Mouse (Mus musculus): Measurements from ENCODE around the gene Tvp23a. TPM values are rescaled to one million over a fixed set of nuclear protein-coding genes. Genes with fewer than 3 reads are reported as not detected.

The Tvp23a gene
- total RNA-seq, 4 experiments from 2014 or later = 1.5 to 3.6 (median 3.2) TPM

DNA sequence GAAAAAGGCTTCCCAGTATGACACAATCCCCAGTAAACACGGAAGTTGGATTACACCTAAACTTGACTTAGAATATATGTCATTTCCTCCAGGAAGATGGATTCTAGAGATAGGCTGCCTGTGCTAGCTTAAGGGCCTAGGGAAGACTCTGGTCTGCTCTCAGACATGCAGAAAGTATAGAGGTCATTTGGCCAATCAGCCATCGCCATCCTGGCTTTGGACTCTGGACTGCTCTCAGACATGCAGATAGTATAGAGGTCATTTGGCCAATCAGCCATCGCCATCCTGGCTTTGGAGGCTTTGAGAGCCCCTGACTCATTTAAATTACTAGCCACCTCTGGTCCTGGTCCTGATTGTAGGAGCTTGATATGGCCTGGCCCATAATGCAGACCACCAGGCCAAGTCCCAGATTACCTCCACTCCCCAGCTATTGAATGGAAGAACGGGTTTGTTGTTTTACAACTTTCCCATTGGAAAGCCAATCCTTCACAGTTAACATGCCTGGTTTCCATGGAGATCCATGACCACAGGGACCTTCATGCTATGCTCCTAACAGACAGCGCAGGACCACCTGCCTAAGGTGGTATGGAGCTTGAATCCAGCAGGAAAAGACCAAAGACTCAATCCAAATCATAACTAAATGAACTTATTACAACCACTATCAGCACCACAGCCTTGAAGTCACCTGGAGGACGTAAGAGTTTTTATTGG lies 6.9 kb upstream of the Tvp23a start:
- no peak for DNase-seq

DNA sequence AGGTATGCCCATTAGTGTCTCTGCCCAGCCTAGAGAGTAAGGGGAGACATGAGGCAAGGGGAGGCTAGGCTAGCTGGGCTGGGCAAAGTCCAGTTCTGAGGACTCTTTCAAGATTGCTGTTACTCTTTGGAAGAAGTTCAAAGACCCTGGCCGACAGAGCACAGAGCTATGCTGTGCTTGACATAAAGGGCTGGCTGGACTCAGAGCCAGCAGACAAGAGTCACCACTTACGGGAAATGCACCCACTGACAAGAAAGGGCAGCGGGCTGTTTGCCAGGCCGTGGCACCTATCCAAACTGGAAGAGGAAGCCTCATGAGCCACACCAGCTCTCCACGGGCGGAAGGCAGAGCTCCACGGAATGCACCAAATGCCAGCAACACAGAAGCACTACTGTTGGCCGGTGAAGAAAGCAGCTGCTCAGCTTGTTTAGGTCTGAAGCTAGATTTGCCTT lies 5.3 kb upstream of the Tvp23a start:
- DNase-seq = peak; percentile 87

DNA sequence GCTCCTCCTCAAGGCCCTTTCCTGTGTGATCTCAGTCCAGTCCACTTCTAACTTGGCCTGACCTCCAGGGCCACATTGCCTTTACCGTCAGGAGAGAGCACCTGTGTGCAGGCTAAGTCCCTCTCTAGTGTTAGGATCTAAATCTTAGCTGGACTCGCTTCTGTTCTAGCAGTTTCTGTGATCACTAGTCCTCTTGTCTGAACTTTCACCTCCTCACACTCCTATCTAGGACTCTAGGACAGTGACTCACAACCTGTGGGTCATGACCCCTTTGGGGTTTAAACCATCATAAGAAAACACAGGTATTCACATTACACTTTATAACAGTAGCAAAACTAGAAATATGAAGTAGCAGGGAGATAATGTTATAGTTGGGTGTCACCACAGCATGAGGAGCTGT lies 4.7 kb upstream of the Tvp23a start:
- DNase-seq = no peak

DNA sequence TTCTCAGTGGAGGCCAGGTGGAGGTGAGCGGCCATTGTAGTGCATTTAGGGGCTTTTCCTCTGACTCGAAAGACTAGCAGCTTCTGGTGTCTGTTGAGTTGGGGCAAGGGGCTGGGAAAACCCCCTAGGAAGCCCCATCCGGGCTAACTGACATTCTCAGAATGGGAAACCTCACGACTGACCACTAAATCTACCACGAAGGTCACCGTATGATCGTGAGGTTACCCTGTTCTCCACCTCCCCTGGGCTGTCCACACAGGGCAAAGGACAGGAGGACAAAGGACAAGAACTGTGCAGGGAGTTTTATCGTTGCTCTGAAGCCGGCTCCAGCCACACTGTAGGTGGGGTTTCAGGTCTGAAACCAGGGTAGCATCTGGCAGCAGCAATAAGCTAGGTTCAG lies 1.8 kb upstream of the Tvp23a start:
- DNase-seq = no peak

DNA sequence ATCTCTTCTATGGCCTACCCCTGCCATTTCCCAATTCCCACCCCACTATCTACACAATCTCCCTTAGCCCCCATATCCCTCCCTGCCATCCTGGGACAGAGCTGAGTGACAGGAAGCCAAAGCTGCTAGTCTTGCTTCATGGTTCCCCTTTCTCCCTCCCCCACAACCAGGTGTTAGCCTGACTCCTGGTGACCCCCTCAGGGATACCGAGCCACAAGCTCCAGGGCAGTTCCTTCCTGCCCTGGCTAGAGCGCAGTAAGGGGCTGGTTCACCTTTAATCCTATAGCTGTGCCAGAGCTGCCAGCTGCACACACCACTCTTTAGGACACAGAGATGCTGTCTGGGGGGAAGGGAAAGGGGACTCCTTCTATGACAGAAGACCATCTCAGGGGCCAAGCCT lies 619 bp upstream of the Tvp23a start:
- DNase-seq = no peak

DNA sequence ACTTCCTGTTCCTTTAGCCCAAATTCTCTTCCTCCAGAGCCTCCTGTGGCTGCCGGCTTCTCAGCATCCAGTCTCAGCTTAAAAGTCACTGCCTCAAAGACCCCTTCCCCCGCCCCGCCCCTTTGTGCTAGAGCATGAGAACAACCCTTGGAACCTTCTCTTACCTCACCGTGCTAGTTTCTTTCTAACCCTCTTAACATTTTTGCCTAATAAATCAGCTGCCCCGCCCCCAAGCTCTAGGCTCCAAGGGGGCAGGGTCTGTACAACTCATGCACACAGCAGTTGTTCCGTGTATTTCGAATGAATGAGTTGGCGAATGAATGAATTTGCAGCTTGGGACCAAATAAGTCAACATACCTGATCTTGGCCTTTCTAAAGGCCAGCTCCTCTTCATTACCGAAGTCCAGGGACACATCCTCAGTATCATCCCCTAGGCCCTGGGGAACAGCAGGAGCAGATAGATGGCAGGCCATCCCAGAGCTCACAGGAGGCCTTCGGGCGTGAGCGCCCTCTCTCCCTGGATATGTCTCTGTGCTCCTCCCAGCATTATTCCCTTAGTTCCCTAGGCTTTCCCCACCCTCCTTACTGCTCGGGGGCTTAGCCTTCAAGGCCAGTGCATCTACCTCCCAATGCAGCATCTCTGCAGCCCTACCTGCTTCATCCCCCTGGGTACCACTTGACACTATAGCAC lies 444 bp downstream of the Tvp23a start:
- DNase-seq = no peak

DNA sequence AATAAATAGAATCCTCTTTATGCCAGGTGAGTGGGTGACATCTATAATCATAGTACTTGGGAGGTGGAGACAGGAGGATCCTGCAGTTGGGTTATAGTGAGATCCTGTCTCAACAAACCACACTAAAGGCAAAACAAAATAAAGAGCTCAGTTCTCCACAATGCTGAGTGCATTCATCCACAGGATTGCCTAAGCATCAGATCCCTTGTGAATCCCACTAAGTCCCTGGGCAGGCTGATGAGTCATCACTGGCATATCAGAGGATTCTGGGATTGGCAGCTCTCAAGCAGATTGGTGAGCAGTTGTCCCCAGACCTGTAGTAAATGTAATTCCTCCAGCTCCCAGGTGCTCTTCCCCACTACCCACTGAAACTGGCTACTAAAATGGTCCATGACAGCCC lies 3.4 kb downstream of the Tvp23a start:
- no peak for DNase-seq

DNA sequence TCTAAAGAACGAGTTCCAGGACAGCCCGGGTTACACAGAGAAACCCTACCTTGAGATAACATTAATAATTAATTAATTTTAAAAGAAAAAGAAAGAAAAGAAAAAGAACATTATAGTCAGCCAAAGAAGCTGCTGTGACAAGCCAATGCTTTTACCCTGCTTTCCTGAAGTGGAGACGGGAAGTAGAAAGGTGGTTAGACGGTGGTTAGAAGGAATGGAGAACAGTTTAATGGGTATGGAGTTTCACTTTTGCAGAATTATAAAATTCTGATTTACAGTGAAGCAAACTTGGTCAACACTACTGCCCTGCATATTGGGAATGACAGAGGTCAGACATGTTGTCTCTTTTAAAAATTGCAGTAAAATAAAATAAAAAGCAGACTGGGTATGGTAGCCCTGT lies 5.4 kb downstream of the Tvp23a start:
- no peak for DNase-seq

DNA sequence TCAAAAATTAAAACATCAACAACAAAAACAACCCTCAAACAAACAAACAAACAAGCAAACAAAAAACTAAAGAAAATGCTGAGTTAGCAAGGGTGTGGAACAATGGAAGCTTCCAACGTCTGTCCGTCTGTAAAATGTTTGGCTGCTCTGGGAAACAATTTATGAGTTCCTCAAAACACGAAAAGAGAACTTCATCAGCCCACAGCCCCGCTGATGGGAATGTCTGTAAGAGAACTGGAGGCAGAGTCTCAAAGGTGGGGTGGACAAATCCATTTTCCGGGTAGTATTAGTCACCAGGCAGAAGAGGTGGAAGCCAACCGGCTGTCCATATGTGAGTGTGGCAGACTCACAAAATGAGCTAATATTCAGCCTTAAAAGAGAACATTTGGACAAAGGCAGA lies 5.8 kb downstream of the Tvp23a start:
- DNase-seq = no peak

DNA sequence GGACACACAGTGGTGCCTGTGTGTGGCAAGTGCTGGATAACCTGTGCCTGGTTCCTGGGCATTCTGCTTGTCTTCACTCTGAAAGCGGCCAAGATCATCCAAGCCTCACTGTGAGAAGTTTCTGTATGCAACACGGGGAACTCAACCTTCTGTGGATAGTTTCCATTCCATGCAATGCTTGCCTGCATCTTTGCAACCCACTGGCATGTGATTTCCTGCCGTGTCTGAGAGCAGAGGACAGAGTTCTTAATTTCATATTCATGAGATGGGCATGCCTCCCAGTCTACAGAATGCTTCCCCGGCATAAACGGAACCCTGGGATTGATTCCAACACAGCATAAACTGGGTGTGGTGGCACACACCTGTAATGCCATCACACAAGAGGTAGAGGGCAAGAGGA lies 9.1 kb downstream of the Tvp23a start:
- DNase-seq = no peak

DNA sequence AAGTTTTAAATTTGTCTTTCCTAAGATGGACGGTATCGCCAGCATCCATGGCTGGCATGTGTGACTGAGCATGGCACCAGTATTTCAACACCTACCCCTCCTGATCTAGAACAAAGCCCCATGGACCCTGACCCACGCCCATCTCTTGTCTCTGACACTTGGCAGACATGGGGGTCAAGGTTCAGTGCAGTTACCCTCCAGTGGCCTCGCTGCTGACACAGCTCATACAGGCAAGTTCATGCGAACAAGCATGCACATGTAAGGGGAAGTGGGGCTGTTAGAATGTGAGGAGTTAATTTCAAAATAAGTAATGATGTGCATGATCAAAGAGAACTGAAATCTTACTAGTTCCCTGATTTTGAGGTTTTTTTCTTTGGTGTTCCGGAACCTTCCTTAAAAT lies 11.0 kb downstream of the Tvp23a start:
- DNase-seq = no peak

DNA sequence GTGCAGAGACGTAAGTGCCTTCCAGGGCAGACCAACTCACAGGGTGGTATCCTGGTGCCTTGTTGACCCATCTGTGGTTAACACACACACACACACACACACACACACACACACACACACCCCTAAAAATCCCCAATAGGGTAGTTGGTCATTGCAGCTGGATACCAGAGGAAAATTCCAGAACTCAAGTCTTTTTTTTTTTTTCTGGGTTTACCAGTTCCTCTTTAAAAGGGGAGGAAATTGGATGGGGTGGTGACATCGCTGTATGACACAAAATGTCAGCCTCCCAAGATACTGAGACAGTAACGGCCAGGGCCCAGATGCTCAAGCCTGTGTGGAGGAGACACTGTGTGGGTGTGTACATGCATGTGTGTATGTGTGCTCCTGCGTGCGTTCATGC lies 13.8 kb downstream of the Tvp23a start:
- no peak for DNase-seq

DNA sequence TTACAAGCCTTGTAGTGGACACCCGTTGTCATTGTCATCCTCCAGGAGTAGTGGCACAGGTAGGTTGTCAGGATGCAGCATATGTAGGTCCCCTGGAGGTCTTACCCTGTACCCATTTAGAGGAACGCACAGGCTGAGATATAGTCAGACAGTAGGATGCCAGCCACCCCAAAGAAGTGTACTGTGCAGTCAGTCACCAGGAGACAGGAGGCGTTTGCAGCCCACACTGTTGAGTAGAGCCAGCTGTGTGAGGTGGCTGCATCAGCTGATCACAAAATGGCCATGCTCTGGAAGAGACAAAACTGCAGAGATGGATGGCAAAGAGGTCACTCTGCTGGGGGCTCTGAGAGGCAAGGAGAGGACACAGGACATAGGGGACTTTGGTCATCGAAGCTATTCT lies 14.8 kb downstream of the Tvp23a start:
- DNase-seq = no peak

DNA sequence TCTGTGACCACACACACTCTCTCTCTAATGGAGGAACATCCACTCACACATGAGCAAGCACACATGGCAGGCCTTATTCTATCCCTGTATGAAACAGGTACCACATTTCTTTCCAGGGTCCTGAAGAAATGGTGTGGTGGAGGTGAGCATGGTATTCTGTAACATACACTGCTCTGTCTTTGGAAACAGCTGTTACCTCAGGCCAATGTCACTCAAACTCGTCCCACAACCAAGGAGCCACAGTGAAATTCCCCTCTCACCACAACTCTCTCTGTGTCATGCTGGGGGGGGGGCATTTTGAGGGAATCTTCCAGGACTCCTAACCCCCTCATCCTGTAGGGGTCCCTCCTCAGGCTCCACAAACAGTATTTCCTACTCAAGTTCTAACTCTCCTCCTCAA lies 15.3 kb downstream of the Tvp23a start:
- DNase-seq = no peak

DNA sequence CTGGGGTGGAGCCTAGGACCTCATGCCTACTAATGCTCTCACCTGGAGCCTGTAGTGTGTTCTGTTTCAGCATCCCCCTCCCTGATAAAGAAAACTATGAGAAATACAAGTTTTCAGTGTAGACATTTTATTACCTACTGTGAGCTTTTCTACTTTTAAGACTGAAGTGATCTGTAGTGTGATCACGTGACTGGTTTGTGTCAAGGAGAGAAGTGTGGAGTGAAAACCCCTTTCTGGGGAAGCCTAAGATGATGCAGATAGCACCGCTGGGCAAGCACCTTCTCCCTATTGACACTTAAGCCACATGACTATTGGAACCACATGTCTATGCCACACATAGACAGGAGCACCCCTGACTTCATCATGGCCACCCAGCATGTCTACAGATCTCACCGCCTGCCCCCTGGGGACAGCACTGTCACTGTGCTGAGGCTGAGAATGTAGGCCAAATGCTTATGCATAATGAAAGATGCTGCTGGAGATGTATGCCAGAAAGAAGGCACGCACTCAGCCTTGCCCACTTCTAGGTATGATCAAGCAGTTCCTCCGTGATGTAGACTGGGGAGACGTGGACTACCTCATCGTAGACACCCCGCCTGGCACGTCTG lies 26.6 kb downstream of the Tvp23a start:
- DNase-seq = no peak

DNA sequence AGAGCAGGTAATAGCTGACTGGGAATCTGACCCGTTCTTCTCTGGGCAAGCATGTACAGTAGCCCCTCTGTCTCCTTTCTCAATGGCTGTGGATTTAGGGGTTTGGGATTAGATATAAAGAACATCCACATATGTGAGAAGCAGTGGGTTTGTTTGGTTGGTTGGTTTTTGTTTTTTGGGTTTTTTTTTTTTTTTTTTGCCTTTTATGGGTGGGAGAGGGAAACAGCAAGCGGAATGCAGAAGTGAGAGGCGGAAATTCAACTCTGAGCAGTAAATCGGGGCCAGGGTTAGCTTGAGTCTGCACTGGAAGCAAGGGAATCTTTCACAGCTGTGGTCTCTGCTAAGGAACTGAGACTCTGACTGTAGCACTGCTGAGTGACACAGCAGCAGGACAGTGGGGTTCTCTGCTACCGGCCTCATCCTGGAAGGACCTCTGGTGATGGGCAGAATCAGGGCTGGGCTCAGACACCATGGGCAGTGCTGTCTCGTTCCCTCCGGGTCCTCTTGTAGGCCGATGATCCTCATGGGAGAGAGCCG lies 29.4 kb downstream of the Tvp23a start:
- DNase-seq = no peak

DNA sequence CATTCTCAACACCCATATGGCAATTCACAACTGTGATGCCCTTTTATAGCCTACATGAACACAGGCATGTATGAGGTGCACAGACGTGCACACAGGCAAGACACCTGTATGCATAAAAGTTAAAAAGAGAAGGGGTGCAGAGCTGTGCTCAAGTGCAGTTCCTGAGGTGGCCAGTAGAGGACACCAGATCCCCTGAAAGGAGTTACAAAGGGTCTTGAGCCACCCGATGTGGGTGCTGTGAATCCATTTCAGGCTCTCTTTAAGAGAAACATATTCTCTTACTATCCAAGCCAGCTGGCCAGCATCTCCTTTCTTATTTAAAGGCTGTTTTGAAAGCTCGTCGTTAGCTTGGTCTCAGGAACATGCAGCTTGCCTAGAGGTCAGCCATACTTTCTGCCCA lies 30.3 kb downstream of the Tvp23a start:
- no peak for DNase-seq

DNA sequence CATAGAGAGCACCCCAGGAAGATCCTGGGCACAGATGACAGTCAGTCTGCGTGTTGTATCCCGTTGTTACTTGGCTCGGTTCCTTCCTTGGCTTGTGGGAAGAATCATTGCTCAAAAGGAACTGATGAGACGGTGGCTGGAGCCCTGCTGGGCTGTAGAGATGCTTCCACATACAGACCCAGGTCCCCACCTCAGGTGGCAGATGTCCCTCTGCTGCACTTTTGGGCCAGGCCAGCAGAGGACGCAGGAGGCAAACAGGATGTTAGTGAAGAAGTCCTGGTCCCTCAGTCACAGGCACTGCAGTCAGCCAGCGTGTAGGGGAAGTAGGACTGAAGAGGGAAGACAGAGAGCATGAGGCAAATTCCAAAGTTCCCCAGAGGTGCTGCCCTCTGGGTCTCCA lies 31.2 kb downstream of the Tvp23a start:
- DNase-seq = no peak

DNA sequence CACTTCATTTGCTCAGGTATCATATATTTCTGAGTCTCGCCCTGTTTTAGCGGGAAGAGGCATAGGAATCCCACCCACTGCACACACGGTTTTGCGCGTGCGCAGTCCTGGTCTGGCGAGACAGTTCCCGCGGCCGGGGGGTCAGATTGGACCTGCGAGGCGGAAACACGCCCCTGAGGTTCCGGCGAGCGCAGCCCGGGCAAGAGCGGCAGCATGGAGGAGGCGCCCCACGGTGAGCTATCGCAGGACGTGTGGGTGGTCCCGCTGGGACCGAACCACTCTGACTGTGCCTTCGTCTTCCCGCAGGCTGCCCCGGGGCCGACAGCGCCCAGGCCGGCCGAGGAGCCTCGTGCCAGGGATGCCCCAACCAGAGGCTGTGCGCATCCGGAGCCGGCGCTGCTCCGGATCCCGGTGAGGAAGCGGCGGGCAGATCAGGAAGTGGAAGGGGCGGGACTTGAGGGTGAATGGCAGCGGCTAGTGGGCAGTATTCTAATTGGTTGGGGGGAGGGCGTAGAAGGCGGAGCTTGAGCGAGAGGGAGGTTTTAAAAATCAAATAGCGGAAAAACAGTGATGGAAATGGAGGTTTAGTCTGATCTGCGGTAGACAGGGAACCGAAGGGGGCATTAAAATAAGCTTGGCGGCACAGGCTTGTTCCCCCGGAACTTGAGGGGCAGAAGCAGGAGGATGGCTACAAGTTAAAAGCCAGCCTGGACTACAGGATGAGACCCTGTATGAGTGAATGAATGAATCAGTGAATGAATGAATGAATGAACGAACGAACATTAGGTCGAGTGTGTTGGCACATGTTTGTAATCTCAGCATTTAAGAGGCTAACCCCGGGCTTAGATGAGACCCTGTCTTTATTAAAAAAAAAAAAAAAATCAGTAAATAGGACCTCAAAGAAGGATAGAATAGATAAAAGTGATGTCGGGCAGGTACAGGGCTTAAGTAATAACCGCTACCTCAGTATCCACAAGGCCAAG lies 35.1 kb downstream of the Tvp23a start, which contains the start of gene Nubp1:
TSS of gene Nubp1 (plus strand) at position 185 of the 983 bp plus-strand sequence.
- peak; percentile 90 for DNase-seq

DNA sequence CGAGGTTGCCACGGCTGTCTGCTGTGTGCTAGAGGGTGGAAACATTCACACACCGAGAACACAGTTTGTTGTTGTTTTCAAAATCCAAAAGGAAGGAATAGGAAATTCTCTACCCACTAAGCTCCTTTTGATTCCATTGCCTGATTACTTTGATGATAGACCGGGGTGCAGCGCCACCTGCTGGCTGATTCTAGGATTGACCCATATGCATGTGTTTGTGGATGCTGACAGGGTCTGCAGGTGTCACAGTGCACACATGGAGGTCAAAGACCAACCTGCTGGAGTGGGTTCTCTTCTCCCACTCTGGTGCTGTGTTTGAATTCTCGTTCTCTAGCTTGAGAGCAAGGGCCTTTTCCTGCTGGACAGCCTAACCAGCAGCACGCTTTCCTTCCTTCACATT lies 48.0 kb downstream of the Tvp23a start:
- peak; percentile 52 for DNase-seq

DNA sequence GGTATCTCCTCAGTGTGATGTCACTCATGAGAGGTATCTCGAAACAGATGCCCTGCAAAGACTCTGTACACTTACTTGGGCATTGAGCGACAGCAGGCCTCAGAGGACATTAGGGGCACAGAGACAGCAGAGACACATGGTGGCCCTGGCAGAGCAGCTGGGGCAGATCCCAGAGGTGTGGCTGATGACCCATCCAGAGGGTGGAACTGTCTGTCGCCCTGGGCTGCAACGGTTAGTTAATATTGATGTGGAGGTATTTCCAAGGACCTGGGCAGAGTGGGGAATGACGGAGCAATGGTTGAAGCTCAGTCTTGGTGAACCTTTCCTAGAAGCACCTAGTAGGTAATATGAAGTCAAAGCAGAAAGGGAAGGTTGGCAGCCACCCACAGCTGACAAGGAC lies 48.4 kb downstream of the Tvp23a start:
- no peak for DNase-seq
